Mouse (Mus musculus) heart, postnatal 0 days (tissue): ENCODE data around the gene D130052B06Rik. TPM values are rescaled to one million over a fixed set of nuclear protein-coding genes. Genes with fewer than 3 reads are reported as not detected.

ENCODE experiments used
- ATAC-seq: fragments of 200-750 bp; cut with Nextera tagmentation; 2 replicates; pipeline ENCODE4 v1.8.0; 2017; ENCODE audit warnings: low read depth, moderate number of reproducible peaks, moderate library complexity; ENCODE audit not compliant: insufficient read depth
- DNase-seq: peaks from one replicate; pipeline ENCODE4 v3.0.0-alpha.2; 2016; ENCODE audit warnings: low spot score
- H3K27ac ChIP-seq: fragments of 300-500 bp; sonication (generic); 2 replicates; pipeline ENCODE4 v1.5.1; 2014; ENCODE audit warnings: low read depth, mild to moderate bottlenecking
- H3K27me3 ChIP-seq: fragments of 300-500 bp; sonication (generic); 2 replicates; pipeline ENCODE4 v1.6.1; 2014; ENCODE audit warnings: low read length, mixed read lengths; ENCODE audit not compliant: control insufficient read depth, insufficient read depth
- H3K36me3 ChIP-seq: fragments of 300-500 bp; sonication (generic); replicated peaks from 2 replicates; pipeline ENCODE4 v1.6.1; 2014; ENCODE audit warnings: low read length, mixed read lengths; ENCODE audit not compliant: control insufficient read depth, insufficient read depth
- H3K4me1 ChIP-seq: fragments of 300-500 bp; sonication (generic); 2 replicates; pipeline ENCODE4 v1.6.1; 2014; ENCODE audit warnings: antibody characterized with exemption; ENCODE audit not compliant: control insufficient read depth, insufficient read depth
- H3K4me2 ChIP-seq: fragments of 300-500 bp; sonication (generic); 2 replicates; pipeline ENCODE4 v1.6.1; 2014; ENCODE audit warnings: low read depth, mild to moderate bottlenecking, low read length, moderate library complexity
- H3K4me3 ChIP-seq: fragments of 300-500 bp; sonication (generic); 2 replicates; pipeline ENCODE4 v1.5.1; 2014; ENCODE audit warnings: low read depth, low read length
- H3K9ac ChIP-seq: fragments of 300-500 bp; sonication (generic); replicated peaks from 2 replicates; pipeline ENCODE4 v1.6.1; 2014; ENCODE audit warnings: low read depth, low read length, mixed read lengths
- H3K9me3 ChIP-seq: fragments of 300-500 bp; sonication (generic); replicated peaks from 2 replicates; pipeline ENCODE4 v1.6.1; 2016; ENCODE audit warnings: low read length; ENCODE audit not compliant: control insufficient read depth
- CTCF ChIP-seq: IDR thresholded peaks from 2 replicates; pipeline ENCODE4 v1.5.1; 2016; ENCODE audit warnings: antibody characterized with exemption, control low read depth, low read depth
- EP300 ChIP-seq: IDR thresholded peaks from 2 replicates; pipeline ENCODE4 v1.6.1; 2016; ENCODE audit warnings: antibody characterized with exemption, low read depth
- WGBS: fragments of 180-500 bp; shearing (Covaris S2); extraction: QIAGEN DNeasy Blood & Tissue Kit; methylation state at CpG from one replicate; pipeline ENCODE4 v1.1.7; 2014; 5-methylcytosine and 5-hydroxymethylcytosine counted together
- polyA plus RNA-seq: library from polyadenylated mRNA; unstranded; fragments of >200 nt; fragmentation: Nextera tagmentation; extraction: Ambion mirVana; gene quantifications from 2 replicates; pipeline ENCODE4 v1.2.1, GENCODE M21; 2015
- total RNA-seq: library from RNA; depleted of rRNA; stranded (reverse); fragments of >200 nt; gene quantifications from 2 replicates; pipeline ENCODE4 v1.2.3, GENCODE M21; 2014; ENCODE audit warnings: low replicate concordance

The D130052B06Rik gene
- total and polyA plus RNA-seq, 2 experiments from 2014 or later: not detected

GRCm38 (mm10) chr11:33654485-33654884 is 55.4 kb downstream of the D130052B06Rik start:
- ATAC-seq (no peak), DNase-seq (no peak)
- Histone ChIP-seq H3K9ac (no peak overlapping the region), H3K27me3 (no peaks in the 10 kb centered on the region), H3K9me3 (no peaks in the 10 kb centered on the region), H3K4me1 (no peaks in the 10 kb centered on the region), H3K4me3 (no peak overlapping the region), H3K4me2 (no peak overlapping the region), H3K36me3 (no peaks in the 10 kb centered on the region), H3K27ac (no peak overlapping the region)
- TF ChIP-seq CTCF (no peak), EP300 (no peak)
- WGBS: 66% methylated on average over 2 of the region's 2 CpGs

GRCm38 (mm10) chr11:33655221-33655620 is 56.1 kb downstream of the D130052B06Rik start:
- Histone ChIP-seq H3K36me3 (no peaks in the 10 kb centered on the region), H3K4me1 (no peaks in the 10 kb centered on the region), H3K27ac (no peak overlapping the region), H3K4me2 (no peak overlapping the region), H3K9me3 (no peaks in the 10 kb centered on the region), H3K27me3 (no peaks in the 10 kb centered on the region), H3K9ac (no peak overlapping the region), H3K4me3 (no peak overlapping the region)
- TF ChIP-seq EP300 (no peak), CTCF (no peak)
- no peak for DNase-seq
- 60% methylated on average over 3 of the region's 3 CpGs for WGBS
- no peak for ATAC-seq

DNA sequence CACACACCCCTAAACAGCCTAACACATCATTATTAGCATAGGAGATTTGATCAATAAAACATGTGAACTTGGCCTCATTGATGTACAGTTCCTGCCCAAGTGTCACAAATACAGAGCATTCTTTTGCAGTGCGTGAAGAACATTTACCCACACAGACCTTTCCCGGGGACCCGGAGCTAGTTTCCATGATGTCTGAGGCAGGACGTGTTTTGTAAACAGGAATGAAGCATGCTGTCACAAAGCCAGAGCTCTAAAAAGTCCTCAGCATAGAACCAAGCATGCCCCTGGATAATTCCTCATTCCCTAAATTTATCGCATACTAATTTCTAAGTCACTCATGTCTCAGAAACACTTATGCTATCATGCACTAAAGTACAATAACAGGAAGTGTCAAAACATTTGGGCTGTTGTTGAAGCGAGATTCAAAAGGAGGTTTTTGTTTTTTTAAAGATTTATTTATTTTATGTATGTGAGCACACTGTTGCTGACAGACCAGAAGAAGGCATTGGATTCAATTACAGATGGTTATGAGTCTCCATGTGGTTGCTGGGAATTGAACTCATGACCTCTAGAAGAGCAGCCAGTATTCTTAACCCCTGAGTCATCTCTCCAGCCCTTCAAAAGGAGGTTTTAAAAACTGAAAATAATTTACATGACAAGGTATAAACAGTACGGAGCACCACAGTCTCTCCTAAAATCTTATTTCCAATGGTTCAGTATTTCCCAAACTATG is 56.9 kb downstream of the D130052B06Rik start:
- H3K27ac ChIP-seq: no peak overlapping the region
- H3K36me3 ChIP-seq: no peaks in the 10 kb centered on the region
- ATAC-seq (no peak), DNase-seq (no peak)
- H3K4me1 ChIP-seq: no peaks in the 10 kb centered on the region
- TF ChIP-seq EP300 (no peak), CTCF (no peak)
- H3K4me3 ChIP-seq: no peak overlapping the region
- no peak overlapping the region for H3K4me2 ChIP-seq
- WGBS: 58% methylated on average over 7 of the region's 7 CpGs
- H3K9me3 ChIP-seq: no peaks in the 10 kb centered on the region
- no peak overlapping the region for H3K9ac ChIP-seq
- no peaks in the 10 kb centered on the region for H3K27me3 ChIP-seq

DNA sequence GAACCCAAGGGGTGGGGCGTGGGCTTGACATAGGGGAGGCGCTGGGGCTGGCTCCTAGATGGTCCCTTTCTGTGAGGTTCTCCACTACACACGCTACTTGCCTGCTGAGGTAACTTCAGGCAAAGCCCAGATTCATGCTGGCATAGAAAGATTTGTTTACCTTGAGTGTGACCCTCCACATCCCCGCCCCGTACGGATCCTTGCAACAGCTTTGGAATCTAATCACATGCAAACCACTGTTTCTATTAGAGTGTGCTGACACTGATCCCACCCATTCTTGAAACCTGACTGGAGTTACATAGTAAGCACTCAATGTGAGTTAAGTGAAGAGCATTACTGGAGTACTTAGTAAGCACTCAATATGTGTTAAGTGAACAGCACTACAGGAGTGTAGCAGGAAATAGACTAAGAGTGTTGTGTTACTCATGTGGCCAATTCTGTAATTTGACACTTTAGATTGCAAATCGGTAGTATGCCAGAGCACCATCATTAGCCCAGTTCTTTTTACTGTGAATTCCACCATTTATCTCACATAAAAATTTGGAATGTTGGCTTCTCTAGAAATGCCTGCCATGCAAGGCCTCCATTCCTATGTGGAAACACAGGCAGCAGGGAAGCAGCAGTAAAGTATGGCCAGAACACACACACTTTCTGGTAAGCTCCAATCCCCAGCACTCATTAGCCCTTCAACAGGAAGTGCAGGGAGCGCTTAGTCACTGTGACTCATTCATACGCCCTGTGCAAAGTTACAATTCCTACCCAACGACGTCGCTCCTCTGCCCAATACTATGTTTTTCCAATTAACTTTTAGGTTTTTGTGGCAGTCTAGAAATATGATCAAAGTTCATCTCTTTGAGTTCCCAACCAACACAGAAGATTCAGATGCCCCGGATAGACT is 61.2 kb downstream of the D130052B06Rik start:
- H3K4me2 ChIP-seq: no peak overlapping the region
- no peaks in the 10 kb centered on the region for H3K27me3 ChIP-seq
- no peak overlapping the region for H3K27ac ChIP-seq
- DNase-seq (no peak), ATAC-seq (no peak)
- 56% methylated on average over 13 of the region's 13 CpGs for WGBS
- no peaks in the 10 kb centered on the region for H3K4me1 ChIP-seq
- TF ChIP-seq CTCF (no peak), EP300 (no peak)
- H3K36me3 ChIP-seq: no peaks in the 10 kb centered on the region
- H3K9me3 ChIP-seq: no peaks in the 10 kb centered on the region
- no peak overlapping the region for H3K4me3 ChIP-seq
- H3K9ac ChIP-seq: no peak overlapping the region

DNA sequence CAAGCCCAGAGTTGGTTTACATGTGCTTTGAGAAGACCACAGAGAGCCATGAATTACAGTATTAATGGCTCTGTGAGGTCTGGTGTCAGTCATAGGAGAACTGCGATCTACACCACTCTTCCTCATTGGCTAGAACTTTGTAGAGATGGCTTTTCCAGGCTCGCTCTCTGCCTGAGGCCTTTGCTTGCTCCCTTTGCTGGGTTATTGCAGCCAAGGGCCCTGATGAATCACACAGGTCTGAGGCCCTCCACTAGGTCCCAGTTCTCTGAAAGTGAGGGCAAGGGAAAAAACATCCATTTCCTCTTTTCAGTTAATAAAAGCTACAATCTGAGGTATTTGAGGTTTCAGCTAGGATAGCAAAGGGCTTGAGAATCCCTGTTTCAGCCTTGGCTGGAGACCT is 64.5 kb downstream of the D130052B06Rik start:
- ATAC-seq: no peak
- 73% methylated on average over 2 of the region's 2 CpGs for WGBS

More for the DNA sequence above, 64.5 kb downstream of the D130052B06Rik start:
- no peak for DNase-seq
- Histone ChIP-seq H3K27me3 (no peaks in the 10 kb centered on the region), H3K27ac (no peak overlapping the region), H3K4me2 (no peak overlapping the region), H3K9me3 (no peaks in the 10 kb centered on the region), H3K4me1 (no peaks in the 10 kb centered on the region), H3K36me3 (no peaks in the 10 kb centered on the region), H3K4me3 (no peak overlapping the region), H3K9ac (no peak overlapping the region)
- no peak for TF ChIP-seq CTCF
- no peak for TF ChIP-seq EP300
